Mouse (Mus musculus): ENCODE measurements at regions not wholly inside any gene's neighbourhood (a gene's known extent, or its start where the extent isn't known, plus 50 kb on each side); places are given as distances from the start of the nearest gene placed in this dataset.

- DNase-seq (ENCODE audit: low spot score), result no peak
Measured at GRCm38 (mm10) chr8:36363291-36363690, 597.7 kb downstream of the Gm19410 start.

GRCm38 (mm10) chr8:36364567-36365231 lies 599.1 kb downstream of the Gm19410 start:
- no peak for DNase-seq (ENCODE audit: low spot score)

GRCm38 (mm10) chr8:36365945-36366344 lies 600.4 kb downstream of the Gm19410 start:
- no peak for DNase-seq (ENCODE audit: low spot score)

- DNase-seq (ENCODE audit: low spot score), result no peak
Measured at GRCm38 (mm10) chr8:36376579-36377350, 611.2 kb downstream of the Gm19410 start.

- no peak for DNase-seq (ENCODE audit: low spot score)
Measured at GRCm38 (mm10) chr8:36394487-36394886, 598.9 kb upstream of the AI429214 start.

- DNase-seq (ENCODE audit: low spot score), result no peak
Measured at GRCm38 (mm10) chr8:36396493-36396892, 596.9 kb upstream of the AI429214 start.

- DNase-seq (ENCODE audit: low spot score), result no peak
Measured at GRCm38 (mm10) chr8:36406706-36407105, 586.7 kb upstream of the AI429214 start.
